Mouse (Mus musculus) embryonic facial prominence, embryonic 11.5 days (tissue): ENCODE data around the gene Slx4. TPM values are rescaled to one million over a fixed set of nuclear protein-coding genes. Genes with fewer than 3 reads are reported as not detected.
"Not testable (repeated sequence)": the region's sequence is repeated elsewhere in the genome, so short reads cannot be mapped to it uniquely, and the experiment has no call there.

Source experiments
- ATAC-seq: fragments of 200-750 bp; cut with Nextera tagmentation; replicated peaks from 2 replicates; pipeline ENCODE4 v1.8.0; 2017; ENCODE audit warnings: low read depth; ENCODE audit not compliant: insufficient number of reproducible peaks, low FRiP score, low TSS enrichment
- DNase-seq: peaks from one replicate; pipeline ENCODE4 v3.0.0-alpha.2; 2015; ENCODE audit warnings: low spot score
- H3K27ac ChIP-seq: fragments of 300-500 bp; sonication (generic); replicated peaks from 2 replicates; pipeline ENCODE4 v1.5.1; 2014; ENCODE audit warnings: mild to moderate bottlenecking, low read depth, low read length, control low read depth
- H3K27me3 ChIP-seq: fragments of 300-500 bp; sonication (generic); 2 replicates; pipeline ENCODE4 v1.6.1; 2014; ENCODE audit warnings: mild to moderate bottlenecking, low read length, moderate library complexity, mixed read lengths; ENCODE audit not compliant: control insufficient read depth, insufficient read depth
- H3K36me3 ChIP-seq: fragments of 300-500 bp; sonication (generic); replicated peaks from 2 replicates; pipeline ENCODE4 v1.6.1; 2014; ENCODE audit warnings: low read depth, mild to moderate bottlenecking, low read length, moderate library complexity, mixed read lengths; ENCODE audit not compliant: control insufficient read depth, insufficient read depth
- H3K4me1 ChIP-seq: fragments of 300-500 bp; sonication (generic); 2 replicates; pipeline ENCODE4 v1.6.1; 2014; ENCODE audit warnings: low read length, mixed read lengths; ENCODE audit not compliant: control insufficient read depth, insufficient read depth
- H3K4me2 ChIP-seq: fragments of 300-500 bp; sonication (generic); 2 replicates; pipeline ENCODE4 v1.6.1; 2014; ENCODE audit warnings: low read depth, mild to moderate bottlenecking, control low read depth, low read length, moderate library complexity
- H3K4me3 ChIP-seq: fragments of 300-500 bp; sonication (generic); 2 replicates; pipeline ENCODE4 v1.5.1; 2014; ENCODE audit warnings: low read depth, low read length, control low read depth
- H3K9ac ChIP-seq: fragments of 300-500 bp; sonication (generic); replicated peaks from 2 replicates; pipeline ENCODE4 v1.6.1; 2014; ENCODE audit warnings: mild to moderate bottlenecking, control low read depth, low read length
- H3K9me3 ChIP-seq: fragments of 300-500 bp; sonication (generic); replicated peaks from 2 replicates; pipeline ENCODE4 v1.6.1; 2016; ENCODE audit warnings: mild to moderate bottlenecking, low read length, inconsistent platforms, mixed read lengths; ENCODE audit not compliant: control insufficient read depth
- WGBS: fragments of 180-500 bp; shearing (Covaris S2); extraction: QIAGEN DNeasy Blood & Tissue Kit; methylation state at CpG from one replicate; pipeline ENCODE4 v1.1.7; 2014; 5-methylcytosine and 5-hydroxymethylcytosine counted together
- polyA plus RNA-seq: library from polyadenylated mRNA; unstranded; fragments of >200 nt; fragmentation: Nextera tagmentation; extraction: Ambion mirVana; gene quantifications from 2 replicates; pipeline ENCODE4 v1.2.1, GENCODE M21; 2014

The Slx4 gene
- polyA plus RNA-seq, 1 experiment from 2014 or later: 25.2 TPM

DNA sequence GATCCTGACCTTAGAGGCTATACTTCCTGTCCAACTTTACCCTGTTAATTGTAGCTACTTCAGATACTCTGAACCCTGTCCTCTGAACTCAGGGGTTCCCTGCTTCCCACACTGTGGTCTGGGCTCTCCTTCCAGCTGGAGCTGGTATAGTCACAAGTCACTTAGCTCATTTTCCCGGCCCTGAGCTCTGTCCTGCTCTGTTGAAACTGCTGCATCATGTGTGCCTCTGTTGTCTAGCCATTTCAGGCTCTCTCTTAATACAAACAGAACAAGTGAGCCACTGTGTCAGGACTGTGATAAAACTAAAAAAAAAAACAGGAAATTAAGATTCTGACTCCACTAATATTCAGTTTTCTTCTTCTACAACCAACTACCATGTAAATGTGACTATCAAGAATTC lies 23.1 kb upstream of the Slx4 start:
- 72% methylated on average over 1 of the region's 1 CpGs for WGBS

GRCm38 (mm10) chr16:4022719-4023118 lies 19.1 kb upstream of the Slx4 start:
- Histone ChIP-seq H3K36me3 (no peaks in the 10 kb centered on the region), H3K9me3 (no peaks in the 10 kb centered on the region), H3K4me3 (no peak overlapping the region), H3K27me3 (no peaks in the 10 kb centered on the region), H3K4me2 (no peak overlapping the region), H3K4me1 (no peaks in the 10 kb centered on the region), H3K9ac (no peak overlapping the region), H3K27ac (no peak overlapping the region)
- ATAC-seq (no peak), DNase-seq (no peak)
- 76% methylated on average over 4 of the region's 4 CpGs for WGBS

More for the DNA sequence above, 23.1 kb upstream of the Slx4 start:
- Histone ChIP-seq H3K27ac (no peak overlapping the region), H3K4me3 (no peak overlapping the region), H3K36me3 (no peaks in the 10 kb centered on the region), H3K9me3 (no peaks in the 10 kb centered on the region), H3K4me1 (no peaks in the 10 kb centered on the region), H3K9ac (no peak overlapping the region), H3K4me2 (no peak overlapping the region), H3K27me3 (no peaks in the 10 kb centered on the region)
- no peak for ATAC-seq
- no peak for DNase-seq

DNA sequence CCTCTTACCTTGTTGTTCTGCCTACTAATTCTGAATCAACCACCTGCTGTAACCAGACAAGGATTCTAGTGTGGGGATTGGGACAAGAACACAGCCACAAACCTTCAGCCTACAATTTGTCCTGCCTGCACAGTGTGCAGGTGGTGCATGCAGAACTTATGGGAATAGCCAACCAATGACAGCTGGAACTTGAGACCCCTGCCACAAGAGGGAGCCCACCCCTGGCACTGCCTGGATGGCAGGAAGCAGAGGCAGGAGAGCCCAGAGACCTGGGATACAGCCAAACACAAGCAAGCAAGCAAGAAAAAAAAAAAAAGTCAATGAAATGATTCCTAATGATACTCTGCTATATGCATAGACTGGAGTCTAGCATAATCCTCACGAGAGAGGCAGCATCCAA lies 17.7 kb upstream of the Slx4 start:
- 76% methylated on average over 1 of the region's 1 CpGs for WGBS
- Histone ChIP-seq H3K4me1 (no peaks in the 10 kb centered on the region), H3K9ac (no peak overlapping the region), H3K9me3 (no peaks in the 10 kb centered on the region), H3K4me3 (no peak overlapping the region), H3K27ac (no peak overlapping the region), H3K4me2 (no peak overlapping the region), H3K36me3 (no peaks in the 10 kb centered on the region), H3K27me3 (no peaks in the 10 kb centered on the region)
- ATAC-seq (no peak), DNase-seq (no peak)

GRCm38 (mm10) chr16:4017466-4017865 lies 13.9 kb upstream of the Slx4 start:
- not testable (repeated sequence) for H3K4me2 ChIP-seq, H3K4me3 ChIP-seq, H3K4me1 ChIP-seq, H3K9me3 ChIP-seq, H3K9ac ChIP-seq, H3K36me3 ChIP-seq, H3K27ac ChIP-seq, H3K27me3 ChIP-seq
- 59% methylated on average over 6 of the region's 6 CpGs for WGBS
- DNase-seq: peak; percentile 50
- 0 out of 2 replicates have a peak, but pooled peaks have one; percentile 44 for ATAC-seq

DNA sequence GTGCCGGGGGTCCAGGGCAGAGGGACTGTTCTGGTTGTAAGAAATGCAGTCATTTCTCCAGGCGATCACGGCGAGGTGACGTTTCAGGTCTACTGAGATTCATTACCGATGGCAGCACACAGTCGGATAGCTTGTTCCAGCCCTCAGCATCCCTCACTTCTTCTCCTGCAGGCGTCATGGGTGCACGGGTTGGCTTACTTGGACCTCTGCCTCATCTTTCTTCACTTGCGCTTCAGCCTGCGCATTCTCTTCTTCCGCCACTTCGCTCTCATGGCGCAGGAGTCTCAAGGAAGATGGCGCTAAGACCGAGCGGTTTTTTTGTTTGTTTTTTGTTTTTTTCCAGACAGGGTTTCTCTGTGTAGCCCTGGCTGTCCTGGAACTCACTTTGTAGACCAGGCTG lies 13.2 kb upstream of the Slx4 start:
- not testable (repeated sequence) for H3K4me1 ChIP-seq, H3K9ac ChIP-seq, DNase-seq, H3K27me3 ChIP-seq, ATAC-seq, H3K4me3 ChIP-seq, H3K27ac ChIP-seq, H3K9me3 ChIP-seq, H3K4me2 ChIP-seq, H3K36me3 ChIP-seq
- WGBS: 79% methylated on average over 17 of the region's 17 CpGs

DNA sequence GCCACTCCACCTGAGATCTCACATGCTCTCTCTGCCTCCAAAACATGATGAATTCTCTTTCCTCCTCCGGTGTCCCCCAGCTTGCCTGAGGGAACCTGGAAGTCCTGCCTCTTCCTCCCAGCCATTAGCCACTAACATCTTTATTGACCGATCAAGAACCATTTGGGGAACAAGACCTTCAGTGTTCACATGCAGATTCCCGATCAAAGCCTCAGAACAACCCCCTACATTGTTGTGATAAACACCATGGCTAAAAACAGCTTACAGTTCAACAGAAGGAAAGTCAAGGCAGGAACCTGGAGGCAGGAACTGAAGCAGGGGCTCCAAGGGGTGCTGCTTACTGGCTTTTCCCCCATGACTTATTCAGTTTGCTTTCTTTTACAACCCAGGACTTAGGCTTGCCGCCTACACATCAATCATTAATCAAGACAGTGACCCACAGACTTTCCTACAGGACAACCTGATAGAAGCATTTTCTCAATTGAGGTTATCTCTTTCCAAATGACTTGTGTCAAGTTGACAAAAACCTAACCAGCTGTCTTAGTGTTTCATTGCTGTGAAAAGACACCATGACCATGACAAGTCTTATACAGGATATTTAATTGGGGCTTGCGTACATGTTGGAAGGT lies 10.6 kb upstream of the Slx4 start:
- no peak overlapping the region for H3K27ac ChIP-seq
- H3K4me3 ChIP-seq: no peak overlapping the region
- H3K4me1 ChIP-seq: no peaks in the 10 kb centered on the region
- H3K36me3 ChIP-seq: no peaks in the 10 kb centered on the region
- no peaks in the 10 kb centered on the region for H3K27me3 ChIP-seq
- 79% methylated on average over 5 of the region's 5 CpGs for WGBS
- H3K4me2 ChIP-seq: no peak overlapping the region
- ATAC-seq (no peak), DNase-seq (no peak)
- no peak overlapping the region for H3K9ac ChIP-seq
- H3K9me3 ChIP-seq: no peaks in the 10 kb centered on the region

DNA sequence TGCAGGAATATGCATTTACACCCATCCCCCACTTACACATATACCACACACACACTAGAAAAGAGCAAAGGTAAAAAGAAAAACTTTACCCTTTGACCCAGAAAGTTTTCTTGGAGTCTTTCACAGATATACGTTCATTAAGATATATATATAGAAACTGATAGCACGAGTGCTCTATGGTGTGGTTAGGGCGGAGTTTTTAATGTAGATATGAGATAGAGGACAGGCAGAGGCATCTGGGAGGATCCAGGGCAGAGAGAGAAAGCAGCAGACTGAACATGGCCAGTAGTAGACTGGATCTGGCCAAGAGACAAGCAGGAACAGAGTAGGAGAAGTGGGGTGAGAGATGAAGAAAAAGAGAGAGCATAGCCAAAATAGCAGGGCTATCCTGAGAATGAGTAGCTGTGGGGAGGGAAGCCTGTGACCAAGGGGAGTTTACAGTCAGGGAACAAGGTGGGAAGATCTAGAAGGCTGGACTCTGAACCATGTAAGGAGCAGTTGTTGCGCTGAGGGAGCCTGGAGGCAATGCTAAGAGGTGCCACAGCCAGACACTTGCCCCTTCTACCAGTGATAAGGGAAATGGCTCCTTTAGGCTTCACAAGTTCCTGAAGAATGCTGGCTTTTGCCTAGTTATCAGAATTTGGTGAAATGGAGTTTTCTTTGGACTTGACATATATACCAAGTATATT lies 9.5 kb upstream of the Slx4 start:
- no peak overlapping the region for H3K4me2 ChIP-seq

DNA sequence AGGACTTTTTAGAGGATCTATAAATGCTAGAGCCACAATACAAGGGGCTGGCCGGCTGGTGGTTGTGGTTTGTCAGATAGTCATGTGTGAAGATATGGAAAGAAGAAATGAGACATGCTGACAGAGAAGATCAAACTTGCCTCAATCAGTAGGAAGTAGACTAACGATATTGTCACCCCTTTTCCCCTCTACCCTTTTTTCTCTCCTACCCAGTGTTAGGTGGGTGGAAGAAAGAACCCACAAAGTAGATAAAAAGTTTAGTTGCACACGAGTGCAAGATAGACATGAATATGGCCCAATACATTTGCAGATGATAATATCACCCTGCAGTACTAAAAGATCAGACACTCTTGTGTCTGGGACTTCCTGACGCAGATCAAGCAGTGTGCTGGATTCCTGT lies 15.2 kb downstream of the Slx4 start:
- Histone ChIP-seq H3K4me1 (no peaks in the 10 kb centered on the region), H3K9me3 (no peaks in the 10 kb centered on the region), H3K36me3 (peaks cover 19% of the 10 kb centered on the region), H3K4me3 (no peak overlapping the region), H3K4me2 (no peak overlapping the region), H3K27me3 (no peaks in the 10 kb centered on the region), H3K9ac (no peak overlapping the region), H3K27ac (no peak overlapping the region)
- ATAC-seq: no peak
- DNase-seq: no peak
- WGBS: 87% methylated on average over 4 of the region's 4 CpGs

More for the DNA sequence above, 9.5 kb upstream of the Slx4 start:
- DNase-seq (no peak), ATAC-seq (no peak)
- Histone ChIP-seq H3K4me1 (no peaks in the 10 kb centered on the region), H3K4me3 (no peak overlapping the region), H3K36me3 (no peaks in the 10 kb centered on the region), H3K27ac (no peak overlapping the region), H3K9me3 (no peaks in the 10 kb centered on the region), H3K9ac (no peak overlapping the region), H3K27me3 (no peaks in the 10 kb centered on the region)
- 77% methylated on average over 4 of the region's 4 CpGs for WGBS
